Comparison of ENCODE assay signal across 8 mouse cellular contexts in genomic region chr5:111901678-111902077, GRCm38 (mm10).
DNase-seq lines count a peak whose midpoint lies in the region; ATAC-seq lines count a peak whose summit lies in the region.
"Had no signal": no experiment of that assay in that cellular context is flagged by ENCODE, and none has a peak within 500 bp of the region (broad histone marks: within the 10 kb centered on the region; RNA-seq: fewer than 3 reads in every experiment).

No protein-coding gene starts in this region.

- H3K27ac ChIP-seq in liver, embryonic 12.5 days: no peak overlapping the region
- H3K27ac ChIP-seq: limb, embryonic 12.5 days had no signal

- no peaks in the 10 kb centered on the region for H3K4me1 ChIP-seq in liver, embryonic 12.5 days

- no peak for ATAC-seq in liver, embryonic 12.5 days

- DNase-seq in liver: peak; percentile 60
- peak; percentile 37 for DNase-seq in c-Kit-positive CD71-negative TER-119-negative erythroid progenitor cells, embryonic 14.5 days (ENCODE audit: low read depth)
- peak; percentile 60 for DNase-seq in hindlimb bud, embryonic 11.5 days (ENCODE audit: extremely low spot score, low read depth, low spot score)
- DNase-seq in ovary, postnatal 36 days (ENCODE audit: low spot score): peak; percentile 50
- no peak for DNase-seq in right cerebral cortex, postnatal 4 days
- DNase-seq in left cerebral cortex, adult 9 months (ENCODE audit: low spot score in 2 of 2): no peak

- H3K9me3 ChIP-seq in liver, embryonic 12.5 days (replicated peaks): no peaks in the 10 kb centered on the region

- no peaks in the 10 kb centered on the region; the same call in 1 of the 2 replicates for H3K27me3 ChIP-seq in liver, embryonic 12.5 days (replicated peaks)

- H3K36me3 ChIP-seq in liver, embryonic 12.5 days: no peaks in the 10 kb centered on the region
- H3K36me3 ChIP-seq: limb, embryonic 12.5 days had no signal

- H3K4me3 ChIP-seq in liver, embryonic 12.5 days: no peak overlapping the region
- H3K4me3 ChIP-seq: limb, embryonic 12.5 days had no signal

- 12% methylated on average over 5 of the region's 5 CpGs for WGBS in liver, embryonic 12.5 days (ENCODE audit: insufficient replicate concordance)

- H3K4me2 ChIP-seq in liver, embryonic 12.5 days: no peak overlapping the region
- H3K4me2 ChIP-seq: limb, embryonic 12.5 days had no signal

- H3K9ac ChIP-seq in liver, embryonic 12.5 days: no peak overlapping the region
- H3K9ac ChIP-seq: limb, embryonic 12.5 days had no signal

Comparison
In these comparisons a context has a peak if more than half of its experiments do, and no peak if none do; other contexts are left out.
1. DNase-seq: peak in liver (single experiment), c-Kit-positive CD71-negative TER-119-negative erythroid progenitor cells, embryonic 14.5 days (single experiment), hindlimb bud, embryonic 11.5 days (single experiment) and ovary, postnatal 36 days (single experiment); none in right cerebral cortex, postnatal 4 days (single experiment) and left cerebral cortex, adult 9 months (0 of 2).